Mouse (Mus musculus) hematopoietic stem cell, adult 5-6 weeks (primary cell): ENCODE measurements at regions not wholly inside any gene's neighbourhood (a gene's known extent, or its start where the extent isn't known, plus 50 kb on each side); places are given as distances from the start of the nearest gene placed in this dataset.
"Not testable (repeated sequence)": the region's sequence is repeated elsewhere in the genome, so short reads cannot be mapped to it uniquely, and the experiment has no call there.

ENCODE experiments used
- ATAC-seq, 2 experiments: fragments of 125-278 bp in 1 of 2; replicated peaks in 1 of 2; 2 replicates each; pipeline ENCODE4 v1.8.0; 2016 to 2017; ENCODE audit warnings: inconsistent platforms in 2 of 2, mild to moderate bottlenecking in 2 of 2, moderate number of reproducible peaks in 2 of 2, low read depth in 1 of 2, moderate TSS enrichment in 1 of 2; ENCODE audit not compliant: low FRiP score in 2 of 2, poor library complexity in 2 of 2, severe bottlenecking in 2 of 2, insufficient read depth in 1 of 2, low TSS enrichment in 1 of 2

- no peak for ATAC-seq
Observed at GRCm38 (mm10) chr6:68370010-68370409, 834.4 kb upstream of the Tacstd2 start.

GRCm38 (mm10) chr6:68339846-68340245 lies 804.2 kb upstream of the Tacstd2 start:
- no peak for ATAC-seq

DNA sequence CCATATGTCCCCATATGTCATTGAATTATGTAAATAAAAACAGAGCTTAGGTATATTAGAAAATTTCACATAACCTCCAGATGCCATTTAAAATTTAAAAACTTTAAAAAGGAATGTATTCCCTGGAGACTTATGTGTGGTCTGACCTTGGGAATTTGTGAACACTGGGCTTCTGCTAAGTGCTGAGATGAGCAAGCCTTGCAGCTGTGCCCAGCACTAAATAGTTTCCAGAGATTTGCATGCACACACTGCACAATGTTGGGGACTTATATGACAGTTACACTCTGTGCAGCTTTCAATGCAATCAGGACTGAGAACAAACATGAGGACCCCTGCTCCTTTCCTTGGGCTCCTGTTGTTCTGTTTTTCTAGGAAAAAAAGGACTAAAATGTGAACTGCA lies 803.6 kb upstream of the Tacstd2 start:
- not testable (repeated sequence) for ATAC-seq

- ATAC-seq, result no peak
Observed at GRCm38 (mm10) chr6:68311409-68311808, 775.8 kb upstream of the Tacstd2 start.

DNA sequence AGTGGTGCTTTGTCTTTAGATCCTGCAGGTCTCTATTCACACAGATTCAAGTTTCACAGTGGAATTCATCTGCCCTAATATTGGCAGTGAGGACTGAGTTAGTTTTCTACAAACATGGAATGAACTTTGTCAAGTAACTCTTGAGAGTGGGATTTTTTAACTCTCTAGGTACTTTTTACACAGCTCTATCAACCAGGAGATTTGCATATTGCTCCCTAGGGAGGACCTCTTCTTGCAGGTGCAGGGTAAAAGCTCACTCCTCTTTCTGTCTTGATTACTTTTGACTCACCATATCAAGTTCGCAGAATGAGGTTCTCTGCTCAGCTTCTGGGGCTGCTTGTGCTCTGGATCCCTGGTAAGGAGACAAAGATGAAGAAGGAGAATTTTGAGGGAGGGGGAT lies 766.5 kb upstream of the Tacstd2 start:
- no peak for ATAC-seq

DNA sequence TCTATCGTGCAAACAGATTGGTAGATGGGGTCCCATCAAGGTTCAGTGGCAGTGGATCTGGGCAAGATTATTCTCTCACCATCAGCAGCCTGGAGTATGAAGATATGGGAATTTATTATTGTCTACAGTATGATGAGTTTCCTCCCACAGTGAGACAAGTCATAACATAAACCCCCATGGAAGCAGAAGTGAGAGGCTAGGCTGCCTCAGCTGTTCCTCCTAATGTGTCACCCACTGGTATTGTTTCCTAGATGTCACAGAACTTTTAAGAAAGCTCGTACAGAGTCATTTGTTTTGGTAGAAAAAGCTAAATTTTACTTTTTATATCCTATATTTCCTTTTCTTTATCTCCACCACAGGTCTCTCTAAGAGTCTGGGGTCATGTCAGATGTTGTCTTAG lies 721.1 kb upstream of the Tacstd2 start:
- ATAC-seq, result 0 out of 4 replicates have a peak, but pooled peaks of 1 of the 2 experiments have one; percentile 27

DNA sequence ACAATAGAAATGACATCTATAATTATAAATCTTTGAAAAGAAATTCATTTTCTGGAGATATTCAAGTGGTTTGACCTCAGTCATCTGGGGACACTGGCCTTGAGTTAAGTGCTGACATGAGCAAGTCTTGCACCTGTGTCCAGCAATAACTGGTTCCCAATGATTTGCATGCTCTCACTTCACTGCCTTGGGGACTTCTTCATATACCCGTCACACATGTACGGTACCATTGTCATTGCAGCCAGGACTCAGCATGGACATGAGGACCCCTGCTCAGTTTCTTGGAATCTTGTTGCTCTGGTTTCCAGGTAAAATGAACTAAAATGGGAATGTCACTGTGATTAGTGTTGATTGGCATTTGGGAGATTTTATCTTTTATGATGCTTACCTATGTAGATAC lies 720.6 kb upstream of the Tacstd2 start:
- no peak for ATAC-seq

GRCm38 (mm10) chr6:68252730-68253129 lies 717.1 kb upstream of the Tacstd2 start:
- ATAC-seq, result no peak

DNA sequence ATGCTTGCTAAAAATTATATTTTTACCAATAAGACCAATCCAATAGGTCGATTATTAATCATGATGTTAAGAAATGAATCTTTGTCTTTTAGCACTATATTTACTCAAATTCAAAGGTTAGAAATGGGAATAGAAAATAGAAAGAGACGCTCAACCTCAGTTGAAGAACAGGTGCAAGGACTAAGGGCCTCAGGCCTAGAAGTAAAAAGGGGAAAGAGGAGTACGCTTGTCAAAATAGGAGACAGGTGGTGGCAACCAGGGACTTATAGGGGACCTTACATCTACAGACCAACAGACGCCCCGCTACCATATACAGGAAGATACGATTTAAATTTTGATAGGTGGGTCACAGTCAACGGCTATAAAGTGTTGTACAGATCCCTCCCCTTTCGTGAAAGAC lies 715.7 kb upstream of the Tacstd2 start:
- ATAC-seq, result peak; percentile 53 to 56; a peak in 3 of 4 replicates

GRCm38 (mm10) chr6:68250392-68250791 lies 714.8 kb upstream of the Tacstd2 start:
- not testable (repeated sequence) for ATAC-seq

DNA sequence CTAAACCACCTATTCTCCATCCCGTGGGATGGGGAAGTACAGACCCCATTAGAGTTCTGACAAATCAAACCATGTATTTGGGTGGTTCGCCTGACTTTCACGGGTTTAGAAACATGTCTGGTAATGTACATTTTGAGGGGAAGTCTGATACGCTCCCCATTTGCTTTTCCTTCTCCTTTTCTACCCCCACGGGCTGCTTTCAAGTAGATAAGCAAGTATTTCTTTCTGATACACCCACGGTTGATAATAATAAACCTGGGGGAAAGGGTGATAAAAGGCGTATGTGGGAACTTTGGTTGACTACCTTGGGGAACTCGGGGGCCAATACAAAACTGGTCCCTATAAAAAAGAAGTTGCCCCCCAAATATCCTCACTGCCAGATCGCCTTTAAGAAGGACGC lies 713.7 kb upstream of the Tacstd2 start:
- not testable (repeated sequence) for ATAC-seq

DNA sequence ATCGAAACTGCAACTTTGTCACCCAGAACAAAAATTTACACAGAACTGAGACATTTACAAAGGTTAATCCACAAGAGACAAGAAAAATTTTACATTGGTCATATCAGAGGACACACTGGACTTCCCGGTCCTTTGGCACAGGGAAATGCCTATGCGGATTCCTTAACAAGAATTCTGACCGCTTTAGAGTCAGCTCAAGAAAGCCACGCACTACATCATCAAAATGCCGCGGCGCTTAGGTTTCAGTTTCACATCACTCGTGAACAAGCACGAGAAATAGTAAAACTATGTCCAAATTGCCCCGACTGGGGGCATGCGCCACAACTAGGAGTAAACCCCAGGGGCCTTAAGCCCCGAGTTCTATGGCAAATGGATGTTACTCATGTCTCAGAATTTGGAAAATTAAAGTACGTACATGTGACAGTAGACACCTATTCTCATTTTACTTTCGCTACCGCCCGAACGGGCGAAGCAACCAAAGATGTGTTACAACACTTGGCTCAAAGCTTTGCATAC lies 712.5 kb upstream of the Tacstd2 start:
- not testable (repeated sequence) for ATAC-seq

GRCm38 (mm10) chr6:68242749-68243148 lies 707.2 kb upstream of the Tacstd2 start:
- ATAC-seq, result peak; percentile 58 to 67; a peak in 3 of 4 replicates

GRCm38 (mm10) chr6:68219685-68220084 lies 684.1 kb upstream of the Tacstd2 start:
- ATAC-seq, result no peak

DNA sequence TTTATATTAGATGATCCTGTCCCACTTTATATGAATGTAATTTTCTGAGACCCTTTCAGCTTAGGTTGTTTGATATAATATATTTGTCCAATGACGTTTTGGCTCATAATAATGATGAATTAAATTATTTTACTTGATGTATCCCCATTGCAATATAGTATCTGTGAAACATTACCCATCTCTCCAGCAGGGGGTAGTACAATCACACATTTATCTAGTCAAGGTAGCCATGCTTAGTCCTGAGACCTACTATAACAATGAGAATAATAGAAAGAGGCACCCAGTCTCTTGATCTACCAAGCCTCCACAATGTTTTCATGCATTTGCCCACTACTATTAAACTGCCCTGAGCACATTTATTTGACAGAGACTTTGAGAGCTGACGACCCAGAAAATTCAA lies 665.9 kb upstream of the Tacstd2 start:
- ATAC-seq, result no peak; a peak in 1 of 4 replicates

DNA sequence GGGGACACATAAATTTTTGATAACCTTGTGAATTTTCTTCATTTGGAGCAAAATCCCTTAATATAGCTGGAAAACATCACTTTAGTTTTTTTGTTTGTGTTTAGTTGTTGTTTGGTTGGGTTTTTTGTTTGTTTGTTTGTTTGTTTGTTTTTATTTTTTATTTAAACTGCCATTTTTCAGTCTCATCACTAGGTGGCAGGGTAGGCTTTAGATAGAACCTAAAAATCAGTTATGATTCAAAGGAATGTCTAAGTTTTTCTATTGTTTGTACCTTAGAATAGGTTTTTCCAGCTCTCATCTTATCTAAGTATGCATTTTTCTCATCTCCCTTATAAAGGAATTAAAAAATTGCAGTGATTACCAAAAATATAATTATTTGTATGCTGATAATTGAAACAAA lies 662.4 kb upstream of the Tacstd2 start:
- ATAC-seq, result no peak

DNA sequence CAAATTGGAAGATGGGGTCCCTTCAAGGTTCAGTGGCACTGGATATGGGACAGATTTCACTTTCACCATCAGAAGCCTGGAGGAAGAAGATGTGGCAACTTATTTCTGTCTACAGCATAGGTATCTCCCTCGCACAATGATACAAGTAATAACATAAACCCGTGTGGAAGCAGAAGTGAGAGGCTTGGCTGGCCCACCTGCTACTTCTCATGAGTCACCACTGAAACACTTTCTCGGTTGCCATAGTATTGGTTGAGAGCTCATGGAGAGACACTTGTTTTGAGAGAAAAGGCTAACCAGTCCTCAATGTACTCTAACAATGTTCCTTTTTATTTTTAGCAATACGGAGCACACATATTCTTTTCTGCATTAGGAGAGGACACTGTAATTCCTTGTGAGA lies 629.2 kb upstream of the Tacstd2 start:
- ATAC-seq, result no peak

DNA sequence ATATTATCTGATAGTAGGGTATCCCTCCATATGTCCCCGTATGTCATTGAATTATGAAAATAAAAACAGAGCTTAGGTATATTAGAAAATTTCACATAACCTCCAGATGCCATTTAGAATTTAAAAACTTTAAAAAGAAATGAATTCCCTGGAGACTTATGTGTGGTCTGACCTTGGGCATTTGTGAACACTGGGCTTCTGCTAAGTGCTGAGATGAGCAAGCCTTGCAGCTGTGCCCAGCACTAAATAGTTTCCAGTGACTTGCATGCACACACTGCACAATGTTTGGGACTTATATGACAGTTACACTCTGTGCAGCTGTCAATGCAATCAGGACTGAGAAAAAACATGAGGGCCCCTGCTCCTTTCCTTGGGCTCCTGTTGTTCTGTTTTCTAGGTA lies 628.5 kb upstream of the Tacstd2 start:
- ATAC-seq, result not testable (repeated sequence)

GRCm38 (mm10) chr6:68151569-68151968 lies 616.0 kb upstream of the Tacstd2 start:
- ATAC-seq, result no peak
